Mouse (Mus musculus) T-helper 1 cell (primary cell): ENCODE results near the gene C2cd5.
"Not testable (repeated sequence)": the region's sequence is repeated elsewhere in the genome, so short reads cannot be mapped to it uniquely, and the experiment has no call there.

Experiments
- in situ Hi-C: fragments of 300-600 bp; cut with MboI, MseI; formaldehyde crosslinking; loops from one replicate; pipeline ENCODE4 v1.15.1; 2025; ENCODE audit warnings: high pct_unique_total_duplicates

Gene C2cd5

GRCm38 (mm10) chr6:143099681-143100382, at the start of gene C2cd5:
Gene C2cd5, minus strand, starts transcription at chr6:143100141.
- in situ Hi-C loops, result loop anchor here (10.0 to 25.0 kb wide), 2 partner anchors 65 to 1587 kb away; partner anchors contain the start of gene Etnk1

GRCm38 (mm10) chr6:143148868-143149267, 48.9 kb upstream of the C2cd5 start:
- in situ Hi-C loops, result no loop called here

- in situ Hi-C loops, result no loop called here
Measured at GRCm38 (mm10) chr6:143146756-143147155, 46.8 kb upstream of the C2cd5 start.

- in situ Hi-C loops, result no loop called here
Measured at GRCm38 (mm10) chr6:143145051-143145450, 45.1 kb upstream of the C2cd5 start.

- in situ Hi-C loops, result no loop called here
Measured at GRCm38 (mm10) chr6:143144556-143144955, 44.6 kb upstream of the C2cd5 start.

- in situ Hi-C loops, result no loop called here
Measured at GRCm38 (mm10) chr6:143143775-143144273, 43.9 kb upstream of the C2cd5 start.

GRCm38 (mm10) chr6:143143321-143143720, 43.4 kb upstream of the C2cd5 start:
- in situ Hi-C loops, result no loop called here

GRCm38 (mm10) chr6:143142861-143143260, 42.9 kb upstream of the C2cd5 start:
- in situ Hi-C loops, result no loop called here

GRCm38 (mm10) chr6:143141624-143142592, 42.0 kb upstream of the C2cd5 start:
- in situ Hi-C loops, result not testable (repeated sequence)

GRCm38 (mm10) chr6:143140884-143141283, 40.9 kb upstream of the C2cd5 start:
- in situ Hi-C loops, result no loop called here

- in situ Hi-C loops, result no loop called here
Measured at GRCm38 (mm10) chr6:143139417-143139816, 39.5 kb upstream of the C2cd5 start.

- in situ Hi-C loops, result no loop called here
Measured at GRCm38 (mm10) chr6:143137341-143137740, 37.4 kb upstream of the C2cd5 start.

- in situ Hi-C loops, result no loop called here
Measured at GRCm38 (mm10) chr6:143136688-143137087, 36.7 kb upstream of the C2cd5 start.

GRCm38 (mm10) chr6:143135097-143135496, 35.2 kb upstream of the C2cd5 start:
- in situ Hi-C loops, result no loop called here

- in situ Hi-C loops, result no loop called here
Measured at GRCm38 (mm10) chr6:143133150-143133549, 33.2 kb upstream of the C2cd5 start.

- in situ Hi-C loops, result no loop called here
Measured at GRCm38 (mm10) chr6:143131895-143132652, 32.1 kb upstream of the C2cd5 start.

GRCm38 (mm10) chr6:143130411-143130810, 30.5 kb upstream of the C2cd5 start:
- in situ Hi-C loops, result no loop called here

GRCm38 (mm10) chr6:143129952-143130351, 30.0 kb upstream of the C2cd5 start:
- in situ Hi-C loops, result no loop called here

GRCm38 (mm10) chr6:143129466-143129865, 29.5 kb upstream of the C2cd5 start:
- in situ Hi-C loops, result no loop called here

GRCm38 (mm10) chr6:143125721-143126120, 25.8 kb upstream of the C2cd5 start:
- in situ Hi-C loops, result no loop called here

- in situ Hi-C loops, result loop anchor here (25.0 kb wide), 1 partner anchor 1568 kb away; no protein-coding TSS in a partner anchor
Measured at GRCm38 (mm10) chr6:143119325-143119724, 19.4 kb upstream of the C2cd5 start.
